Mouse (Mus musculus): ENCODE results near the gene Ntm. TPM values are rescaled to one million over a fixed set of nuclear protein-coding genes. Genes with fewer than 3 reads are reported as not detected.

The Ntm gene
- polyA plus RNA-seq, 1 experiment, result 0.32 TPM

DNA sequence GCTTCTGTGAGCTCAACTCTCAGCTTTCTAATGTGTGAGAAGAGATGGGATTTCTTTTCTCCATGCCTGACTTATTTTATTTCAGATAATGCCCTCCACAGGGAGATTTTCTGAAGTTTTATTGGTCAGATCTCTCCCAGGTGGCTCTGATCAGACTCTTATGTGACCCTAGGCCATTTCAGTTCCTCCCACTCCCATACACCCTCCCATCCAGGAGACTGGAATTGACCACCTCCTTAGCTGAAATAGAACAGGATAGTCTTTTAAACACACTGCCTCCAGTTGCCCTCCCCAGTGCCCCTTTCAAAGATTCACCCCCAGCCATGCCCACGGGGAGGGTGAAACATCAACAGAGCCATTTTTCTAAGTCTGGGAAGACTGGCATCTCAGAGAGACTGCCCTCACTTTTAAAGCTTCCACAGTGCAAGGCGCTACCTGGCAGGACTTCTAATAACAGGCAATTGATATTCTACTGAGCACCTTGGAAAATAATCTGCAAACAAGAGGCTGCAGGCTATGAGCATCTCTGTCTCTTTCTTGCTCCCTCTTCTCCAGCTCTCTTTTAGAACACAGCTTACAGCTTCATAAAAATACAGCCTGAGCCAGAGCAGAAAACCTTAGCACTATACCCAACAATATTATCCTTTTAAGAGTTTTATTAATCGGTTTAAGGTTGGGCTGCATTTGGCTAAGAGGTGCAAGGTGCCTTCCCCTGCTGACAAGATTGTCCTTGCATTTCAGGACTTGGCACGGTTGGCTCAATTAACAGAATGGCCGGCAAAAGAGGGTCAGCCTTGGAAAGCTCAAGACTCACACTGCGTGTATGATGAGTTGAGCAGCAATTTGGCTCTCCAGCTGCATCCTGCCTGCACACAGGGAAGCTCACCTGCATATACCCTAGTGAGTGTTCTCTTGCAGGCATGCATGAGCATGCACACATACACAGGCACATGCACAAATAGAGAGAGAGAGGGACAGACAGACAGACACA is 196.7 kb downstream of the Ntm start:
- no peak for DNase-seq (ENCODE audit: low read depth, low spot score)
- 72% methylated on average over 6 of the region's 6 CpGs for WGBS

DNA sequence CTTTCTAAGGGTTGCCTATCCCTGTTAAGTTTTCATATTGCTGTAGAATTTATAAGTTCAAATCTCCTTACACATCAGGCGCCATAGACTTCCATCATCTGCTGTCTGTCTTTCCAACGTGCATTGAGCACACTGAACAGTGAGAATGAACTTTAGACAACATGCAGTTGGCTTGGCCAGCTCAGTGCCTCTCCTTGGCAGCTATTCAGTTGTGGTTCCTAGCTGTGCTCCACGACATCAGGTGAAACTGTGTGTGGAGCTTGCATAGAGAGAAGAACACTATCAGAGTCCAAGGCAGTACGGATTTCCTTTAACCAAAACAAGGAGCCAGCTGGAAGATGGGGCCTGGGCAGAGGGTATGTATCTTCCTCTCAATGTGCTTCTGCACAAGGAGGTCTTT is 199.6 kb downstream of the Ntm start:
- DNase-seq (ENCODE audit: low read depth, low spot score), result no peak
- WGBS, result 70% methylated on average over 4 of the region's 4 CpGs

DNA sequence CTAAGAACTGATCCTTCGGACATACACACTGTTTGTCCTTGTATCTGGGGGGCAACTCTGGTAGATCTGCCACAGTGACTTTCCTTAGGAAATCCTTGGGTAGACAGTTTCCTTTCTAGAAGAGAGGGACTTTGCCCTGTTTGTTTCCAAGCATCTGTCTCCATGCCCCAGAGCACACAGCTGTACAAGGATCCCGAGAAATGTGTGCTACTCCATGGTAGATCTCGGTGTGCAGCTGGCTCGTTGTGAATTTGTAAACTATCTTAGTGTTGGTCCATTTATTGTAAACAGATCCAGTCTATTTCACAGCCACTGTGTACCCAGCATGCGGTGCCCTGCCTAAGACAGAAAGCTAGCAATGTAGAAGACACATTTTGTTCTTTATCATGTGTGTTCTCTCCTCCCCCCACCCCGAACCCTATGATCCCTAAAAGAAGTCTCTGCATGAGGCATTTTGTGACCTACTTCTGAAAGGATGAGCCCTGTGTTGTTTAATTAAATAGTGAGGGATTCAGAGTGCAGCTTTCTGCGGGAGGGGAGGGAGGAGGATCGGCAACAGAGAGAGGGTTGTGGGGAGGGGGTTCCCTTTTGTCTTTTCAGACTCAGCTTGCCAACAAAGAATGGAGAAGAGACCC is 200.9 kb downstream of the Ntm start:
- no peak for DNase-seq (ENCODE audit: low read depth, low spot score)
- WGBS, result 58% methylated on average over 8 of the region's 8 CpGs

- 86% methylated on average over 5 of the region's 5 CpGs for WGBS
- DNase-seq (ENCODE audit: low read depth, low spot score), result no peak
Observed at GRCm38 (mm10) chr9:29761511-29761910, 201.4 kb downstream of the Ntm start.

DNA sequence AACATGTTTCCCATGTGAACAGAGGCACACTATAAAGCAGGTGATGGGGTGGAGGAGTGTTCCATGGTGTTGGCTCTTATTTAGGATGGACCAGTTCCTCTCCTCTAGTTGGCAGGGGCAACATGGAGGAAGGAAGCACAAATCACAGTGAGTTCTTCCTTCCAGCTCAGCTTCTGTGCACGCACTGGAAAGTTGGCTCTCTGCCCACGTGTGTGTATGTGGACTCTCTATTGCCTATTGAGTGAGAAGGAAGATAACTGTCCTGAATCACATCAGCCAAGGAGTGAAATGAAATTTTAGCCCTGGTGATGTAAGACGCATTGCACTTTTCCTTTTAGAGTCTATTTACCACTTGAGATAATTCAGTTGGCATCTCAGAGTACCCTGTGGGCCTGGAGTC is 203.0 kb downstream of the Ntm start:
- WGBS, result 51% methylated on average over 3 of the region's 3 CpGs
- no peak for DNase-seq (ENCODE audit: low read depth, low spot score)

DNA sequence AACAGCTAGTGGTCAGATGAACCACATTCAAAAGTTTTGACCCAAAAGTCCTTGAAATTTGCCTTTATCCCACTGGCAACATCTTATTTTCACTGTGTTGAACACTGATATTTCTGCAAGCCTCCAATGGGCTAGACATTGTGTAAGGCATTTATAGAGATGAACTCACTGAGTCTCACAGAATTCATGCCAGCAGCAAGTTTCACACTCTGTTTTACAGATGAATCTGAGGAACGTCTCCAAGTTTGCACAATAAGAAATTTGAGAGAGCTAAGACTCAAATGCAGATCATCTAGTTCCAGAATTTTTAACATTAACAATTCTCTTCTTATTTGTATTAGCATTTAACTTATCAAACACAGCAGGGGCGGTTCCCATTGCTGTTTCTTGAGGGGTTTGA is 203.9 kb downstream of the Ntm start:
- 79% methylated on average over 2 of the region's 2 CpGs for WGBS
- DNase-seq (ENCODE audit: low read depth, low spot score), result no peak

GRCm38 (mm10) chr9:29754374-29754773 is 208.6 kb downstream of the Ntm start:
- DNase-seq (ENCODE audit: low read depth, low spot score), result no peak

- 48% methylated on average over 1 of the region's 1 CpGs for WGBS
- DNase-seq (ENCODE audit: low read depth, low spot score), result no peak
Observed at GRCm38 (mm10) chr9:29751396-29751795, 211.5 kb downstream of the Ntm start.

DNA sequence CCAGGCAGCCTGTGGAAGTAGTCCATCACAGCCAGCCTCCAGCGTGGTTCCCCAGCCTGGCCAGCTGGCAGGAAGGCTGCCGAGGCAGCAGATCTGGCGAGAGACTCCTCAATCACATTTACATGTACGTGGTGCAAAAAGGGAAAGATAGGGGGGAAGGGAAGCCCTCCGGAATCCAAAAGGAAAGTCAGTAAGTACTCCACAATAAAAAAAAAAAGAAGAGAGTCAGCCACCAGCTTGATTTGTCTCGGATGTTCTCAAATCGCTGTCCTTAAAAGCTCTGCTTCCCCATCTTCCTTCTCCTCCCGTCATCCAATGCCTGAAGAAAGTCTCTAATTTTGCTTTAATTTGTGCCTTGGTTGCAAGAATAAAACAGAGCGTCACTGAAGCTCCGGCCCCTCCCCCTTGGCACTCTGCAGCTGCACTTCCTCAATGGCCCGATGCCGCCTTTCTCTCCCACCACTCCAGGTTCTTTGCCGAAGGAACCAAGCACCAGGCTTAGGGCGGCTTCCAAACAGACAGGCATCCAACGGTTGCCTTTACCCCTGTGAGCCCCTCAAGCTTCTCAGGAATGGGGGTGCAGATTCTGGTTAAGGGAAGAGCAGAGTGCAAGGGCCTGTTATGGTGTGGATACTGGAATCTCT is 212.4 kb downstream of the Ntm start:
- DNase-seq (ENCODE audit: low read depth, low spot score), result no peak
- 29% methylated on average over 15 of the region's 15 CpGs for WGBS

- 49% methylated on average over 4 of the region's 4 CpGs for WGBS
- DNase-seq (ENCODE audit: low read depth, low spot score), result no peak
Observed at GRCm38 (mm10) chr9:29748070-29748469, 214.9 kb downstream of the Ntm start.

DNA sequence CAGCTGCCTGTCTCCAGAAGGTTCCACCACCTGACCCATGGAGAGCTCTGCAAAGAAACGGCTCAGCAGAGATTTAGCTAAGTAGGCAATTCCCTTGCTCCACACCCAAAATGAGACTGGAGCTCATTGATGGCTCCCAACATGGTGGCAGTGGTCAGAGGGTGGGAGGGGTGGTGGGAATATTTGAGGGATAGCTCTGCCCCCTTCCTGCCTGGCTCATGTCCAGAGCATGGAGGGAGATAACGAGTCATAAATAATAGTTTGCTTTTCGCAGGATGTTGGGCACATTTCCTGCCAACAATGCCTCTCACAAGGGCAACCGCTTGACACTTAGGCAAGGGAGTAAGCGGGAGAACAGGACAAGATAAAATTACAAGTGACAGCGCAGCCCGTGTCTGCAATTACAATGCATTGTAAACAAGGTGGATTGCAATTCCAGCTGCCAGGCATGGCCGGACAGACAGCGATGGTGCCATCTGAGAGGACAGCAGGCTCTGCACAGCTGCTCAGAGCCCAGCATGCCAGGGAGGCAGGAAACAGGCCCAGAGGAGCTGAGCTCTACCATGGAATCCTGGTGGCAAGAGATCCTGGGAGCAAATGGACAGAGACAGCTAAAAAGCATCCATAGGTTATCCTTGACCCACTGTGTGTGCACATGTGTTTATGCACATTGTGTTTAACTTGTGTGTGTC is 224.0 kb downstream of the Ntm start:
- no peak for DNase-seq (ENCODE audit: low read depth, low spot score)
- WGBS, result 67% methylated on average over 9 of the region's 9 CpGs

DNA sequence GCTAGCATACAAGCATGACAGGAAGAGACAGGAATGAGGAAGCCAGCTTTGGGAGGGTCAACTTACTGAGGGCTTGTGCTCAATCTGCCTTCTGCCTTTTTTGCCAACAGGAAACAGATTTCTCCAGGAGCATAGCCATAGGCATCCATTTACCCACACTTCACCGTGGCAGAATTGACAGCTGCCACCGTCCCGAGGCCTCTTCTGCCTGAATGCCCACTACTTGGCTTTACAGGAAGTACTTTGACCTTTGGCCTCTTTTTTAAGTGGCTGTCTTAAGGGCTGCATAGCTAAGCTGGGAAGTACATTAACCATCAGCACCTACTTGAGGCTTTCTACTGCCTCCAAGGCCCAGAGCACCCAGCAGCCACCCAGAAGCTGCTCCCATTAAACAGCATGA is 226.9 kb downstream of the Ntm start:
- DNase-seq (ENCODE audit: low read depth, low spot score), result no peak
- 38% methylated on average over 3 of the region's 3 CpGs for WGBS

DNA sequence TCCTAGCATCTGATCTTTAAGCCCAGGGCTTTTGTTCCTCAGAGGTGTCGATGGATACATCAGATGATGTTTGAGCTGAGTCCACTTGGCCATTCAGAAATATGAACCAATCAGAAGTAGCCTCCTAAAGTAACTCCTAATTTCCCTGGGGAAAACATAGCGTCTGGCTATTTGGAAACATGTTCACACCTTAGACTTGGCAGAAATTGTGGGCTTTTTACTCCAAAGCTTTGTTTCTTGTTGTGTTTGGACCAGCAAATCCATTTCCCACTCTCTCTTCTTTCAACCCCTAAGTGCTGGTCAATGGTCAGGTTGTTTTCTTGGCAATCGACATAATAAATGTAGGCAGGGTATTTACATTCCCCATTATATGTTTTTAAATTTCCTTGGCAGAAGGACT is 230.0 kb downstream of the Ntm start:
- DNase-seq (ENCODE audit: low read depth, low spot score), result no peak
- 77% methylated on average over 3 of the region's 3 CpGs for WGBS

DNA sequence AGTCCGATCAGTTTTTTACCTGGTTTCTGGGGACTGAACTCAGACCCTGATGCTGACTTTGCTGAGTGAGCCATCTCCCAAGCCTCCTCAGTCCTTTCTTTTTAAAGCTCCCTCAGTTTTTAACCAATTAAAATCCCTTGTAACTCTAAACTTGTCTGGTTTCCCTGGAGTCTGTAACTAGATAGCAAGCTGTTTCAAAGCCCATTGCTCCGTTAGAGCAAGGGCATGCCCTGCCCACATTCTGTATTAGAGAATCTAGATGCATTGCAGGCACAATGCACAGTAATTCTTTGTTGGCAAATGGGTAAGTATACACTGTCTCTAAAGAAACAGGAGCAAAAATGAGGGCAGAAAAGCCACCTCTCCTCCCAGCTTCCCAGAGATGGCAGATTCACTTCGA is 231.3 kb downstream of the Ntm start:
- 63% methylated on average over 3 of the region's 3 CpGs for WGBS
- no peak for DNase-seq (ENCODE audit: low read depth, low spot score)

DNA sequence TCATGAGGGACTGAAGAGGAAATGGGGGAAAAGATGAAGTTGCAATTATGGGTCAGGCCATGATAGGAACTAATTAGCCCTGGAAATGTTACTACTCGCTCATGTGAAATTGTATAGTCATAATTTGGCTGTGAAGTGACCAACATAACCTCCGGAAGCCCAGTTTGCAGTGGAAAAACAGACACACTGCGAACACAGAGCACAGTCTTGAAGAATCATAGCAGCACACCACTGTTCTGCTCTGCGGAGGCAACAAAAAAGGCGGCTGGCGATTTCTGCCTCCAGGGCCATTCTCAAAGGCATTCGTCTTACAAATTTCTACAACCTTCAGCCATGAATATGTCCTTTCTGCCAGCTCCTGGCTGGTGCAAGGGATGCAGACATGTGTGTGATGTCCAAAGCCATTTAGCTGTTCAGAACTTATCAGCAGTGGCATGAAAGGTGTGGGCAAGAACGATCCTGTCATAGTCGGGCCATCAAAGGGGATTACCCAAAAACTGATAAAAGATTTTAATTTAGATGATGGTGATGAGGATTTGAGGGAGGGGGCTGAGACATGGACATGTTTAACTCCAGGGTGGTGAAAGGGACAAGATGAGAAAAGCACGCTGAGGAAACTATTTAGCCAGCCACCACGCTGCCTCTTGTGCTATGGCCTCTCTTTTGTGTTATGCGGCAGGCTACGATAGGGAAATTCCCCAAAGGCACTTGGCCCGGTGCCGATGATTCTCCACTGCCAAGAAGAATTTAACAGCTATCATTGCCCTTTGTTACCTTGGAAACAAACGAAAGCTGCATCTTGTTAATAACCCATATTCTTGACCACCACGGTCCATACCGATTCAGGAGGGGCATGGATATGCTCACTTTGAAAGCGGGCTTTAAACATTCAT is 235.2 kb downstream of the Ntm start:
- 67% methylated on average over 19 of the region's 19 CpGs for WGBS
- no peak for DNase-seq (ENCODE audit: low read depth, low spot score)

DNA sequence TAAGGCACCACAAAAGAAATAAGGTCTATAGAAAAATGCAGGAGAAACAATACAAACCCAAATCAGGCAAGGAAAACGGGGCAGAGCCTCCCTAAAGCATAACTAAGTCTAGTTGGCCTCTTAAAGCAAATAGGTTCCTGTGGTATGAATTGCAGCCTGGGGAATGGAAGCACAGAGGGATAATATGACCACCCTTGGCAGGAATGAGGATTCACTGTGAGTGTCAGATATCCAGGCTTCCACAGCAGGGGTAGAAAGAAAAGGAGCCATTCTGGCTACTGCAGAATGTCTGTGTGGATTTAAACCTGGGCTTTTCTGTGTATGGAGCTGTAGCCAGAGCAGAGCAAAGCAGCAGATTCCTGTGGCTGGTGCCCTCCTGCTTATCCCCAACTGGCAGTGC is 241.5 kb downstream of the Ntm start:
- WGBS, result 16% methylated on average over 1 of the region's 1 CpGs
- no peak for DNase-seq (ENCODE audit: low read depth, low spot score)

DNA sequence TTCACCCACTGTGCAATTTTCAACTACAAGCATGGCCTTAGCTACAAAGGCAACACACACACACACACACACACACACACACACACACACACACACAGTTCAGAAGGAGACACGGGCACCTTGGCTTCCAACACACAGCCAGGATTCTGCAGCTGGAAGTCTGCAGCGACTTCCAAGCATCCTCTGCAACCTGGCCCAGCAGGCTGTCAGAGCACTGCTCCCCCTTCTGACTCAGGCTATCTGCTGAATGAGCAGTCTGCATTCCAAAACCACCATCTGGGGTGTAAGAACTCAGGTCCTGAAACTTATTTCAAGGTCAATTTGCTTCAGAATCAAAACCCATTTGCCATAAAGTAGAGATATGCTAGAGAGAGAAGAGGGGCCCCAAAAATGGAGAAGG is 246.1 kb downstream of the Ntm start:
- DNase-seq (ENCODE audit: low read depth, low spot score), result no peak
- 51% methylated on average over 2 of the region's 2 CpGs for WGBS

- no peak for DNase-seq (ENCODE audit: low read depth, low spot score)
- 70% methylated on average over 4 of the region's 4 CpGs for WGBS
Observed at GRCm38 (mm10) chr9:29698276-29698675, 264.7 kb downstream of the Ntm start.

GRCm38 (mm10) chr9:29694151-29694550 is 268.8 kb downstream of the Ntm start:
- 76% methylated on average over 2 of the region's 2 CpGs for WGBS
- no peak for DNase-seq (ENCODE audit: low read depth, low spot score)

Data from large intestine, adult 2 months (tissue).